Comparison of ENCODE assay signal across 9 mouse cellular contexts in genomic region chr7:131555301-131556081, GRCm38 (mm10). TPM values are rescaled to one million over a fixed set of nuclear protein-coding genes. Genes with fewer than 3 reads are reported as not detected.
DNase-seq lines count a peak whose midpoint lies in the region; ATAC-seq and TF ChIP-seq lines count a peak whose summit lies in the region.
"Had no signal": no experiment of that assay in that cellular context is flagged by ENCODE, and none has a peak within 500 bp of the region (broad histone marks: within the 10 kb centered on the region; RNA-seq: fewer than 3 reads in every experiment).

No protein-coding gene starts in this region.

- ATAC-seq in megakaryocyte, adult 5-6 weeks (ENCODE audit: poor library complexity, severe bottlenecking), result no peak
- no peak for ATAC-seq in heart, postnatal 0 days (ENCODE audit: insufficient read depth, low read depth)
- ATAC-seq in liver, embryonic 12.5 days, result no peak
- ATAC-seq in stomach, embryonic 15.5 days (ENCODE audit: insufficient read depth, low FRiP score, low read depth), result no peak

- DNase-seq in embryo, embryonic 10.5 days (ENCODE audit: low spot score), result peak; percentile 66
- DNase-seq in heart, postnatal 0 days (ENCODE audit: low spot score), result no peak
- DNase-seq in right cerebral cortex, postnatal 4 days, result no peak

- no peaks in the 10 kb centered on the region for H3K36me3 ChIP-seq in megakaryocyte, embryonic 14.5 days (replicated peaks; ENCODE audit: low read length)
- H3K36me3 ChIP-seq in heart, postnatal 0 days (replicated peaks; ENCODE audit: control insufficient read depth, insufficient read depth, low read length), result no peaks in the 10 kb centered on the region
- H3K36me3 ChIP-seq in liver, embryonic 12.5 days, result no peaks in the 10 kb centered on the region
- H3K36me3 ChIP-seq in stomach, embryonic 15.5 days, result no peaks in the 10 kb centered on the region

- no peak for TF ChIP-seq CTCF in heart, postnatal 0 days (IDR thresholded peaks at IDR 0.05; ENCODE audit: low read depth)

- no peak overlapping the region for H3K27ac ChIP-seq in heart, postnatal 0 days (ENCODE audit: low read depth)
- H3K27ac ChIP-seq in liver, embryonic 12.5 days, result no peak overlapping the region
- H3K27ac ChIP-seq in stomach, embryonic 15.5 days, result no peak overlapping the region

- peaks cover 83% of the 10 kb centered on the region for H3K27me3 ChIP-seq in megakaryocyte, embryonic 14.5 days (replicated peaks)
- peaks cover 84% of the 10 kb centered on the region for H3K27me3 ChIP-seq in heart, postnatal 0 days (ENCODE audit: control insufficient read depth, insufficient read depth, low read length)
- H3K27me3 ChIP-seq in liver, embryonic 12.5 days (replicated peaks), result peaks cover 90% of the 10 kb centered on the region
- H3K27me3 ChIP-seq in stomach, embryonic 15.5 days (replicated peaks), result peaks cover 83% of the 10 kb centered on the region

- peak overlapping the region; percentile 38 for H3K4me2 ChIP-seq in heart, postnatal 0 days (ENCODE audit: low read depth, low read length)
- H3K4me2 ChIP-seq in liver, embryonic 12.5 days, result peak overlapping the region; percentile 30
- H3K4me2 ChIP-seq in stomach, embryonic 15.5 days, result peak overlapping the region; percentile 36

- TF ChIP-seq EP300 in heart, postnatal 0 days (IDR thresholded peaks at IDR 0.05; ENCODE audit: low read depth), result no peak

- H3K4me3 ChIP-seq in megakaryocyte, embryonic 14.5 days (replicated peaks), result peak overlapping the region; percentile 90
- H3K4me3 ChIP-seq in heart, postnatal 0 days (ENCODE audit: low read depth, low read length), result peak overlapping the region; percentile 24
- no peak overlapping the region; the same call in 1 of the 2 replicates for H3K4me3 ChIP-seq in liver, embryonic 12.5 days
- H3K4me3 ChIP-seq in stomach, embryonic 15.5 days (replicated peaks), result peak overlapping the region; percentile 15

- 0 out of 2 replicates have a peak, but pooled peaks cover 3% of the 10 kb centered on the region for H3K9me3 ChIP-seq in megakaryocyte, embryonic 14.5 days
- no peaks in the 10 kb centered on the region for H3K9me3 ChIP-seq in heart, postnatal 0 days (replicated peaks; ENCODE audit: control insufficient read depth, low read length)
- no peaks in the 10 kb centered on the region for H3K9me3 ChIP-seq in liver, embryonic 12.5 days (replicated peaks)
- no peaks in the 10 kb centered on the region for H3K9me3 ChIP-seq in stomach, embryonic 15.5 days

- 1% methylated on average over 68 of the region's 68 CpGs for WGBS in heart, postnatal 0 days
- 3% methylated on average over 68 of the region's 68 CpGs for WGBS in liver, embryonic 12.5 days (ENCODE audit: insufficient replicate concordance)
- 1% methylated on average over 68 of the region's 68 CpGs for WGBS in stomach, embryonic 15.5 days

- H3K4me1 ChIP-seq in megakaryocyte, embryonic 14.5 days, result peaks cover 64% of the 10 kb centered on the region
- H3K4me1 ChIP-seq in heart, postnatal 0 days (ENCODE audit: control insufficient read depth, insufficient read depth), result peaks cover 4% of the 10 kb centered on the region; the same call in 1 of the 2 replicates
- peaks cover 18% of the 10 kb centered on the region for H3K4me1 ChIP-seq in liver, embryonic 12.5 days
- H3K4me1 ChIP-seq in stomach, embryonic 15.5 days, result peaks cover 20% of the 10 kb centered on the region

- H3K9ac ChIP-seq in heart, postnatal 0 days (replicated peaks; ENCODE audit: low read depth, low read length), result no peak overlapping the region
- H3K9ac ChIP-seq in liver, embryonic 12.5 days, result no peak overlapping the region
- no peak overlapping the region for H3K9ac ChIP-seq in stomach, embryonic 15.5 days

RNA-seq across cellular contexts. Expression of gene Bub3, which starts 4.5 kb away (rescaled TPM):
- polyA plus RNA-seq in megakaryocyte, embryonic 14.5 days (2012; ENCODE audit: insufficient read depth, low replicate concordance), result 3.4 and 51.6 TPM in 2 replicates
- total RNA-seq in megakaryocyte, adult 5-6 weeks (2015), result 151 and 167 TPM in 2 replicates
- total RNA-seq in megakaryocyte, adult 5-6 weeks (2017), result 89.6 and 91.0 TPM in 2 replicates
- 75.8 and 89.9 TPM in 2 replicates for total RNA-seq in heart, postnatal 0 days (2014; rRNA removed; ENCODE audit: low replicate concordance)
- 67.6 and 70.5 TPM in 2 replicates for polyA plus RNA-seq in heart, postnatal 0 days (2015; fragmentation: Nextera tagmentation; extraction: Ambion mirVana)
- 151 and 152 TPM in 2 replicates for polyA plus RNA-seq in liver, embryonic 12.5 days (2016; fragmentation: Nextera tagmentation; extraction: Ambion mirVana)
- polyA plus RNA-seq in stomach, embryonic 15.5 days (2015; fragmentation: Nextera tagmentation; extraction: Ambion mirVana), result 187 and 198 TPM in 2 replicates

RNA-seq across cellular contexts. Expression of gene Hmx2, which starts 6.9 kb away (rescaled TPM):
- polyA plus RNA-seq in megakaryocyte, embryonic 14.5 days (2012; ENCODE audit: insufficient read depth, low replicate concordance), result 0.19 TPM in 1 of 2 replicates, not detected in the other
- 0.18 TPM in 1 of 2 replicates, not detected in the other for total RNA-seq in megakaryocyte, adult 5-6 weeks (2015)
- 0.33 TPM in 1 of 2 replicates, not detected in the other for total RNA-seq in megakaryocyte, adult 5-6 weeks (2017)
- not detected in 2 replicates for total RNA-seq in heart, postnatal 0 days (2014; rRNA removed; ENCODE audit: low replicate concordance)
- polyA plus RNA-seq in heart, postnatal 0 days (2015; fragmentation: Nextera tagmentation; extraction: Ambion mirVana), result not detected in 2 replicates
- polyA plus RNA-seq in liver, embryonic 12.5 days (2016; fragmentation: Nextera tagmentation; extraction: Ambion mirVana), result not detected in 2 replicates
- polyA plus RNA-seq in stomach, embryonic 15.5 days (2015; fragmentation: Nextera tagmentation; extraction: Ambion mirVana), result 1.0 and 1.4 TPM in 2 replicates
- total RNA-seq: common myeloid progenitor, adult 5-6 weeks; neutrophil, adult 5-6 weeks had no signal

RNA-seq across cellular contexts. Expression of gene Hmx3, which starts 12.8 kb away (rescaled TPM):
- polyA plus RNA-seq in megakaryocyte, embryonic 14.5 days (2012; ENCODE audit: insufficient read depth, low replicate concordance), result not detected in 2 replicates
- total RNA-seq in megakaryocyte, adult 5-6 weeks (2015), result not detected in 2 replicates
- total RNA-seq in megakaryocyte, adult 5-6 weeks (2017), result not detected in 2 replicates
- not detected in 2 replicates for total RNA-seq in heart, postnatal 0 days (2014; rRNA removed; ENCODE audit: low replicate concordance)
- polyA plus RNA-seq in heart, postnatal 0 days (2015; fragmentation: Nextera tagmentation; extraction: Ambion mirVana), result not detected in 2 replicates
- not detected in 2 replicates for polyA plus RNA-seq in liver, embryonic 12.5 days (2016; fragmentation: Nextera tagmentation; extraction: Ambion mirVana)
- polyA plus RNA-seq in stomach, embryonic 15.5 days (2015; fragmentation: Nextera tagmentation; extraction: Ambion mirVana), result 1.6 and 2.0 TPM in 2 replicates
- total RNA-seq: common myeloid progenitor, adult 5-6 weeks; neutrophil, adult 5-6 weeks had no signal
